Mouse (Mus musculus) heart, postnatal 4 days (tissue): Measurements from ENCODE around the gene Pdlim5. TPM values are rescaled to one million over a fixed set of nuclear protein-coding genes. Genes with fewer than 3 reads are reported as not detected.
"Not testable (repeated sequence)": the region's sequence is repeated elsewhere in the genome, so short reads cannot be mapped to it uniquely, and the experiment has no call there.

Experiments used
- DNase-seq: peaks from one replicate; pipeline ENCODE4 v3.0.0; 2021
- total RNA-seq, 2 experiments: library from RNA; stranded (reverse); gene quantifications; 2 replicates each; pipeline ENCODE4 v1.2.3; 2021

The Pdlim5 gene
- total RNA-seq, 2 experiments from 2014 or later, result 480 to 524 TPM

- DNase-seq, result no peak
These were observed 139.1 kb downstream of the Pdlim5 start for GRCm38 (mm10) chr3:142256371-142256770.

- DNase-seq, result no peak
These were observed 143.4 kb downstream of the Pdlim5 start for GRCm38 (mm10) chr3:142252086-142252485.

DNA sequence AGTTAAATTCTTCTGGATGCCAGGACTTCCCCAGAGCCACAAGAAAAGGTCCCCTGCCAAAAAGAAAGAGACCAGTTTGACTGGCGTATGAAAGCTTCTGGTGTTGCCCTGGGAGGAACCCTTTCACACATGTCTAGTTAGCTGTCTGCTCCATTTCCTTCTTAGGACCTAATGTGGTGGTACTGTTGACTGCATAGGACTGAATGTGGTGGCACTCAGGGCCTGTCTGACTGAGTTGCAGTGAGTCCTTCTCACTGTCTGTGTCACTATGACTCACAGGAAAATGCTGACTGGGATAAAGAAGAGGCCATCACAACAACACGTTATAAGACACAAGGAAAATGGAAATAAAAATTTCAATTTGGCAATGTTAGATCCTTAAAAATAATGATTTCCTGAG is 146.0 kb downstream of the Pdlim5 start:
- DNase-seq, result no peak

GRCm38 (mm10) chr3:142243263-142243662 is 152.2 kb downstream of the Pdlim5 start:
- DNase-seq, result no peak

GRCm38 (mm10) chr3:142239298-142239697 is 156.2 kb downstream of the Pdlim5 start:
- no peak for DNase-seq

GRCm38 (mm10) chr3:142238260-142239046 is 157.0 kb downstream of the Pdlim5 start:
- DNase-seq, result no peak

- no peak for DNase-seq
These were observed 157.9 kb downstream of the Pdlim5 start for GRCm38 (mm10) chr3:142237621-142238020.

DNA sequence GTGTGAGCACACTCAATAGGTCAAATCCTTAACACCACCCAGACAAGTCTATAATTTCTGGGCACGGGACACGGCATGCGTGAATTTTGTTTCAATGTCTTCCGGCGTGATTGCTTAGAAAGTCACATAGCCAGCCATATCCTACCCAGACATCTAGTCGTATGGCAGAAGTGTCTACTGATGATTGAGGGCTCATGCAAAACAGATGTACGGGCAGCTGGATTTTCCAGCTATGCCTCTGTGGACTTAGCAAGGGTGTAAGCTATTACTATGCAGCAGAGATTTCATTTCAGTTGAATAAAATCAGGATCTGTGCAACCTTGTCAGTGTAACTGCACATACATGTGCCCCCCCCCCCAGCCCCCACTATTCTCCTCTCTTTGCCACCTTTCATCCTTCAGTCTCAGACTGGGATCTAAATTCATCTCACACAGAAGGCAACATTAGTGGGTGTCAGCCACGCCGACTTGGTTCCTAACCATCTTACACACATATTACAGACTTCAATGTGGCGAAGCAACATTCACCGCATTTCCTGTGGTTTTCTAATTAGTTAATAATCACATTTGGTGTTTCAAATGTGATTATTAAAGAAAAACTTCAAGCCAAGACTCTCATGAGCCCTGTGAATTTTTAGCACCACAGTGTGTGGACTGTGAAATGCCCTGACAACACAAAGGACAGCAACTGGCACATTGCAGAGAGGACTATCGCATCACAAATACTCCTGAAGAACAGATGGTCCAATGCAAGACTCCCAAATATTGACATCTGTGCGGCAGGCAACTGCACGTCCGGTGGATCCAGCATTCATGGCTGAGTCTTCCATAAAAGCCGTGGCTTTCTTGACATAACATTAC is 161.7 kb downstream of the Pdlim5 start:
- DNase-seq, result no peak

- no peak for DNase-seq
These were observed 166.8 kb downstream of the Pdlim5 start for GRCm38 (mm10) chr3:142228665-142229064.

GRCm38 (mm10) chr3:142222471-142223103 is 172.9 kb downstream of the Pdlim5 start:
- no peak for DNase-seq

DNA sequence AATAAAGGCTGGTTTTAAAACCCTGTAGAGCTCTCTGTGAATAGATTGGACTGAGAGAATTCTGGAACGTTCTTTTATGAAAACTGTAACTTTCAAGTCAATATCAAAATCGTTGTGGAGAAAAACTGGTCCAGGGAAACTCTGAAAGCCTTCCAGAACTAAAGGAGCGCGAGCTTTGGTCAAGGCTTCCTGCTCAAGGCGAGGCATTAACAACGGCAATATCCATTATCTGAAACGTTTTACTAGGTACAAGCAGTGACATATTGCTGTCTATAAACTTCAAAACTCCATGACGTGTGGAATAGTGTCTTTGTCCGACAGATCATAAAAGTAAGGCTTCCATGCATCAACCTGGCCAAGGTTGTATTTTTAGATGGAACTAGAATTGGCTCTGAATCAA is 175.6 kb downstream of the Pdlim5 start:
- no peak for DNase-seq

GRCm38 (mm10) chr3:142212821-142213220 is 182.7 kb downstream of the Pdlim5 start:
- no peak for DNase-seq

- DNase-seq, result no peak
These were observed 183.3 kb downstream of the Pdlim5 start for GRCm38 (mm10) chr3:142212186-142212585.

DNA sequence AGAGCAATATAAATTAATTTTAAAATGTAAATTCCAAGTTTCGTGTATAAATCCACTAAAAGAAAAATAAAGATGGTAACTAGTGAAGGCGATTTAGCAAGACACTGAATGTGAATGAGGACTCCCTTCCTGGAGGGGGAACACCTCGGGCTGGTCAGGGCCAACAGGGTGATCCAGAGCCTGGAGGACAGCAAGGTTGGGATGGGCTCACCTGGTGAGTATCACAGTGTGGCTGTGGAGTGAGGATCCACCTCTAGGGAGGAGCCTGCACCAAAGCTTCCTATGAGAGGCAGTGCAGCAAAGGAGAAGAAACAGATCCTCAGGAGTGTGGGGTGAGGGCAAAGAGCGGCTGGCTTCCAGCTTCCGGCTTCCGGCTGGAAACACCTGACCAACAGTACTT is 185.5 kb downstream of the Pdlim5 start:
- no peak for DNase-seq

- DNase-seq, result no peak
These were observed 186.4 kb downstream of the Pdlim5 start for GRCm38 (mm10) chr3:142209057-142209456.

DNA sequence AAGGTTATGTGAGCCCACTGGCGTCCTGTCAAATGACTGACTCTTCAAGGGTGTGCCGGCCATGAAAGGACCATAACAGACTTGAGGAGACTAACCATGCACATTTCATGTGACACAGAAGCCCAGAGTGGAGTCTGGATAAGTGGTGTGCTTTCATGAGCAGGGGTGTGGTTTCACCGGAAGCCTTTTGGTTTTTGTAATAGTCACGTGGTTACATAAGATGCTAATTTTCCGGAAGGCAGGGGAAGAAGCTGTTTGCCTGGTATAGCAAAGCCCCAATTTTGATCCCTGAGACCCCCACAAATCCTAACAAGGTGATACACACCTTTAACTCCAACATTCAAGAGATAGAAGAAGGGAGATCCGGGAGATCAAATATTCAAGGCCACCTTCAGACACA is 188.0 kb downstream of the Pdlim5 start:
- DNase-seq, result no peak

DNA sequence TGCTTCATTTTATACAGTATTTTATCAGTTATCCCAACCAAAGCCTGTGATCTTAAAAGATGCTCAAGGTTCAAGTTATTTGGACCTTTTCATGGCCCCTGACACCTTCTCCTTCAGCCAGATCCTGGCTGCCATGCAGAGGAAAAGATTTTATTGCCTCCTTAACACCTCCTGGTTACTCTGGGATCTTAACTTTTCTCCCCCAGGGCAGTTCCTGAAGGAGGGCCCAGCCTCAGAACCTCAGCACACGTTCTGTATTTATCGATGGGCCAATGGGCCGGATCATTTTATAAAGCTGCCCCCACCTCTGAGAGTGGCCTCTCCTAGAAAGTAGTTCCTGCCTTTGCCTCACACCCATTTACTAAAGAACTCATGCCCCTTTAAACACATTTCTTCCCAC is 189.2 kb downstream of the Pdlim5 start:
- no peak for DNase-seq

DNA sequence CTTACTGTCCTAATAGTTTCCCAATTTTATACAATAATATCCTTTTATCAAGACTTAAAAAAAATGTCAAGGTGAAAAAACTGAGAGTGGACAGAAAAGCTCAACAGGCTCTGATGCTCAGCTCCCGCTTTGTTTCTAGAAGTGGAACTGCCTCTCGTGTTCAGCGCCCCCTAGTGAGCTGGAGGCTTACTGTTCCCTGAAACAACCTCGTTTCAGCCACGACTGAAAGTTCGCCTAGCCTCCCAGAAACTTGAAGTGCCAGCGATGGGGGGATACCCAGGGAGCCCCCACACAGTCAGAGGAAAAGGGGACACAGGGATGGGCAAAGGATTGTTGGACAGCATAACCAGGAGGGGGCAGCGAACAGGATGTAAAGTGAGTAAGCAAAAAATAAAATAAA is 199.4 kb downstream of the Pdlim5 start:
- DNase-seq, result no peak

DNA sequence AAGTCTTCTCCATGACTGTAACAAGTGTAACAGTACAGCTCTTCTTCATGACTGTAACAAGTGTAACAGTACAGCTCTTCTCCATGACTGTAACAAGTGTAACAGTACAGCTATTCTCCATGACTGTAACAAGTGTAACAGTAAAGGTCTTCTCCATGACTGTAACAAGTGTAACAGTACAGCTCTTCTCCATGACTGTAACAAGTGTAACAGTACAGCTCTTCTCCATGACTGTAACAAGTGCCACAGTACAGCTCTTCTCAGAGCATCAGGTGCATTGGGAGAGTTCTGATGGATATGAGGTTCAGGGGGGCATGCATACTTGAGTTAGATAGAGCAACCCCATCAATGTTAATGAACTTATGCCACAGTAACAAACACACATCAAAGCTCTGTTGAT is 203.9 kb downstream of the Pdlim5 start:
- DNase-seq, result not testable (repeated sequence)
